Mouse (Mus musculus) erythroblast, embryonic 14.5 days (primary cell): Measurements from ENCODE around the gene Fam20a.

Experiments used
- GATA1 ChIP-seq: IDR thresholded peaks from 2 replicates; pipeline ENCODE4 v1.6.1; 2012; ENCODE audit warnings: low read length, inconsistent platforms, mixed read lengths
- TAL1 ChIP-seq: IDR thresholded peaks from 3 replicates; pipeline ENCODE4 v1.6.1; 2012; ENCODE audit warnings: low read length, inconsistent platforms, mixed read lengths

- TF ChIP-seq TAL1 (no peak), GATA1 (no peak)
These were observed 39.9 kb downstream of the Fam20a start for GRCm38 (mm10) chr11:109682221-109682620.
